ENCODE assay signal across 8 mouse cellular contexts in genomic region chr2:132577431-132577981, GRCm38 (mm10). TPM values are rescaled to one million over a fixed set of nuclear protein-coding genes. Genes with fewer than 3 reads are reported as not detected.
A peak's percentile ranks its signal among the peaks of the same experiment; 100 is the strongest.
DNase-seq lines count a peak whose midpoint lies in the region; ATAC-seq and TF ChIP-seq lines count a peak whose summit lies in the region.

No protein-coding gene starts in this region.

- H3K9me3 ChIP-seq in hindbrain, postnatal 0 days (ENCODE audit: low read length), result no peaks in the 10 kb centered on the region
- H3K9me3 ChIP-seq in midbrain, embryonic 15.5 days, result no peaks in the 10 kb centered on the region
- H3K9me3 ChIP-seq in stomach, embryonic 15.5 days, result no peaks in the 10 kb centered on the region

- peaks cover 2% of the 10 kb centered on the region for H3K4me1 ChIP-seq in testis, adult 2 months (ENCODE audit: control insufficient read depth, insufficient read depth, low read length)
- H3K4me1 ChIP-seq in hindbrain, postnatal 0 days (ENCODE audit: insufficient read depth, low read length), result peaks cover 1% of the 10 kb centered on the region; the same call in 1 of the 2 replicates
- peaks cover 29% of the 10 kb centered on the region for H3K4me1 ChIP-seq in midbrain, embryonic 15.5 days
- 0 out of 2 replicates have a peak, but pooled peaks cover 10% of the 10 kb centered on the region for H3K4me1 ChIP-seq in stomach, embryonic 15.5 days

- peak overlapping the region; percentile 94 for H3K4me3 ChIP-seq in testis, adult 2 months (ENCODE audit: control insufficient read depth, low read depth, low read length)
- peak overlapping the region; percentile 89 for H3K4me3 ChIP-seq in hindbrain, postnatal 0 days (ENCODE audit: low read length)
- H3K4me3 ChIP-seq in midbrain, embryonic 15.5 days, result peak overlapping the region; percentile 94
- H3K4me3 ChIP-seq in stomach, embryonic 15.5 days (replicated peaks), result peak overlapping the region; percentile 88

- 0% methylated on average over 40 of the region's 41 CpGs for WGBS in hindbrain, postnatal 0 days
- WGBS in midbrain, embryonic 15.5 days, result under 1% methylated on average over 41 of the region's 41 CpGs
- WGBS in stomach, embryonic 15.5 days, result under 1% methylated on average over 41 of the region's 41 CpGs

- H3K27ac ChIP-seq in testis, adult 2 months (ENCODE audit: control insufficient read depth, insufficient read depth, low read depth, low read length), result peak overlapping the region; percentile 91
- H3K27ac ChIP-seq in hindbrain, postnatal 0 days, result peak overlapping the region; percentile 99
- H3K27ac ChIP-seq in midbrain, embryonic 15.5 days, result peak overlapping the region; percentile 98
- peak overlapping the region; percentile 98 for H3K27ac ChIP-seq in stomach, embryonic 15.5 days

- H3K36me3 ChIP-seq in testis, adult 2 months (ENCODE audit: control insufficient read depth, insufficient read depth, low read length), result peaks cover 2% of the 10 kb centered on the region; the same call in 1 of the 2 replicates
- no peaks in the 10 kb centered on the region for H3K36me3 ChIP-seq in hindbrain, postnatal 0 days (ENCODE audit: insufficient read depth, low read length)
- H3K36me3 ChIP-seq in midbrain, embryonic 15.5 days (replicated peaks), result no peaks in the 10 kb centered on the region
- H3K36me3 ChIP-seq in stomach, embryonic 15.5 days, result no peaks in the 10 kb centered on the region

- peak overlapping the region; percentile 72 for H3K4me2 ChIP-seq in hindbrain, postnatal 0 days (ENCODE audit: low read depth, low read length)
- H3K4me2 ChIP-seq in midbrain, embryonic 15.5 days, result peak overlapping the region; percentile 58
- peak overlapping the region; percentile 57 for H3K4me2 ChIP-seq in stomach, embryonic 15.5 days

- H3K9ac ChIP-seq in hindbrain, postnatal 0 days (replicated peaks; ENCODE audit: low read length), result peak overlapping the region; percentile 97
- peak overlapping the region; percentile 96 for H3K9ac ChIP-seq in midbrain, embryonic 15.5 days
- peak overlapping the region; percentile 96 for H3K9ac ChIP-seq in stomach, embryonic 15.5 days

- no peak for TF ChIP-seq POLR2A in testis, adult 2 months (IDR thresholded peaks at IDR 0.05; ENCODE audit: control insufficient read depth, low read depth, low read length)

- no peaks in the 10 kb centered on the region for H3K27me3 ChIP-seq in testis, adult 2 months (ENCODE audit: control insufficient read depth, insufficient read depth, low read length)
- H3K27me3 ChIP-seq in hindbrain, postnatal 0 days (ENCODE audit: insufficient read depth, low read length), result no peaks in the 10 kb centered on the region
- H3K27me3 ChIP-seq in midbrain, embryonic 15.5 days (replicated peaks), result no peaks in the 10 kb centered on the region
- no peaks in the 10 kb centered on the region for H3K27me3 ChIP-seq in stomach, embryonic 15.5 days (replicated peaks)

- DNase-seq in testis, postnatal 14 days (ENCODE audit: low spot score), result no peak
- DNase-seq in cerebellum, adult 9-10 months, result peak; percentile 66
- DNase-seq in forelimb bud, embryonic 11.5 days (ENCODE audit: low read depth, low spot score), result peak; percentile 35
- peak; percentile 73 for DNase-seq in hindbrain, postnatal 0 days (ENCODE audit: low spot score)
- DNase-seq in liver, result peak; percentile 73

- peak; percentile 78 for ATAC-seq in hindbrain, postnatal 0 days
- peak; percentile 82 for ATAC-seq in midbrain, embryonic 15.5 days (replicated peaks)
- peak; percentile 61 for ATAC-seq in stomach, embryonic 15.5 days (ENCODE audit: insufficient read depth, low FRiP score, low read depth)

- TF ChIP-seq CTCF in testis, adult 2 months (IDR thresholded peaks at IDR 0.05; ENCODE audit: control insufficient read depth, insufficient read depth, insufficient replicate concordance, low read depth, low read length), result no peak
- TF ChIP-seq CTCF in hindbrain, postnatal 0 days (IDR thresholded peaks at IDR 0.05; ENCODE audit: low read depth), result no peak

RNA-seq across cellular contexts. Expression of gene Gpcpd1, which starts 10.0 kb away (rescaled TPM):
- polyA plus RNA-seq in testis, adult 2 months (2012; rRNA removed), result 12.8 and 18.4 TPM in 2 replicates
- total RNA-seq in hindbrain, postnatal 0 days (2014; rRNA removed), result 43.9 and 46.9 TPM in 2 replicates
- 84.0 and 91.9 TPM in 2 replicates for polyA plus RNA-seq in hindbrain, postnatal 0 days (2015; fragmentation: Nextera tagmentation; extraction: Ambion mirVana)
- polyA plus RNA-seq in midbrain, embryonic 15.5 days (2015; fragmentation: Nextera tagmentation; extraction: Ambion mirVana), result 77.8 and 88.7 TPM in 2 replicates
- polyA plus RNA-seq in stomach, embryonic 15.5 days (2015; fragmentation: Nextera tagmentation; extraction: Ambion mirVana), result 32.7 and 35.8 TPM in 2 replicates
